15 mouse cellular contexts compared by ENCODE assay signal in genomic region chr10:68799883-68800282, GRCm38 (mm10).
DNase-seq lines count a peak whose midpoint lies in the region; ATAC-seq lines count a peak whose summit lies in the region.
"Had no signal": no experiment of that assay in that cellular context is flagged by ENCODE, and none has a peak within 500 bp of the region (broad histone marks: within the 10 kb centered on the region; RNA-seq: fewer than 3 reads in every experiment).

No protein-coding gene starts in this region.

- H3K4me1 ChIP-seq in midbrain, embryonic 14.5 days (ENCODE audit: control insufficient read depth, insufficient read depth, low read length) = no peaks in the 10 kb centered on the region
- H3K4me1 ChIP-seq in midbrain, embryonic 11.5 days (ENCODE audit: control insufficient read depth, insufficient read depth, low read length) = no peaks in the 10 kb centered on the region
- H3K4me1 ChIP-seq in limb, embryonic 11.5 days (ENCODE audit: control insufficient read depth, insufficient read depth, low read length) = 0 out of 2 replicates have a peak, but pooled peaks cover 3% of the 10 kb centered on the region
- H3K4me1 ChIP-seq: neural tube, embryonic 12.5 days had no signal

- 0 out of 2 replicates have a peak overlapping the region, but pooled peaks have one; percentile 45 for H3K27ac ChIP-seq in midbrain, embryonic 14.5 days (replicated peaks; ENCODE audit: low read depth, low read length)
- no peak overlapping the region for H3K27ac ChIP-seq in midbrain, embryonic 11.5 days (ENCODE audit: low read depth, low read length)
- H3K27ac ChIP-seq in limb, embryonic 11.5 days (replicated peaks; ENCODE audit: low read depth, low read length) = no peak overlapping the region
- H3K27ac ChIP-seq: liver, embryonic 14.5 days; neural tube, embryonic 12.5 days had no signal

- DNase-seq in adrenal gland, adult 2 months = peak; percentile 56
- no peak for DNase-seq in adrenal gland, adult 18-20 months (ENCODE audit: low spot score in 2 of 2)
- peak; percentile 14 for DNase-seq in midbrain, embryonic 14.5 days
- DNase-seq in midbrain, embryonic 11.5 days (ENCODE audit: low spot score, missing footprints) = no peak
- DNase-seq in forelimb bud, embryonic 11.5 days (ENCODE audit: low read depth, low spot score) = peak; percentile 59
- peak; percentile 61 for DNase-seq in limb, embryonic 11.5 days (ENCODE audit: low spot score)
- no peak for DNase-seq in left cerebral cortex, adult 11 months (ENCODE audit: low spot score)
- DNase-seq: cerebellum, adult 9-11 months; lung, postnatal 10 days; right cerebral cortex, postnatal 4 days had no signal

- no peak overlapping the region for H3K4me3 ChIP-seq in midbrain, embryonic 14.5 days (replicated peaks; ENCODE audit: low read depth, low read length)
- no peak overlapping the region for H3K4me3 ChIP-seq in midbrain, embryonic 11.5 days (ENCODE audit: low read depth, low read length)
- H3K4me3 ChIP-seq in limb, embryonic 11.5 days (ENCODE audit: low read depth, low read length) = no peak overlapping the region
- H3K4me3 ChIP-seq: neural tube, embryonic 12.5 days had no signal

- no peaks in the 10 kb centered on the region for H3K36me3 ChIP-seq in midbrain, embryonic 14.5 days (ENCODE audit: control insufficient read depth, insufficient read depth, low read length)
- no peaks in the 10 kb centered on the region for H3K36me3 ChIP-seq in midbrain, embryonic 11.5 days (ENCODE audit: control insufficient read depth, insufficient read depth, low read length)
- no peaks in the 10 kb centered on the region for H3K36me3 ChIP-seq in limb, embryonic 11.5 days (ENCODE audit: control insufficient read depth, insufficient read depth, low read length)
- H3K36me3 ChIP-seq: neural tube, embryonic 12.5 days had no signal

- H3K9me3 ChIP-seq in midbrain, embryonic 14.5 days (ENCODE audit: control insufficient read depth, low read length) = no peaks in the 10 kb centered on the region
- no peaks in the 10 kb centered on the region for H3K9me3 ChIP-seq in midbrain, embryonic 11.5 days (ENCODE audit: control insufficient read depth, low read length)
- H3K9me3 ChIP-seq in limb, embryonic 11.5 days (ENCODE audit: control insufficient read depth, low read length) = no peaks in the 10 kb centered on the region
- H3K9me3 ChIP-seq: neural tube, embryonic 12.5 days had no signal

- H3K9ac ChIP-seq in midbrain, embryonic 14.5 days (replicated peaks; ENCODE audit: low read length) = no peak overlapping the region
- no peak overlapping the region for H3K9ac ChIP-seq in midbrain, embryonic 11.5 days (ENCODE audit: low read length)
- H3K9ac ChIP-seq in limb, embryonic 11.5 days (ENCODE audit: low read length) = no peak overlapping the region
- H3K9ac ChIP-seq: liver, embryonic 14.5 days; neural tube, embryonic 12.5 days had no signal

- no peak for ATAC-seq in midbrain, embryonic 14.5 days (ENCODE audit: low FRiP score, low TSS enrichment)
- no peak for ATAC-seq in midbrain, embryonic 11.5 days (ENCODE audit: low FRiP score)
- ATAC-seq in limb, embryonic 11.5 days (ENCODE audit: insufficient number of reproducible peaks, low FRiP score, low TSS enrichment, low read depth) = 0 out of 2 replicates have a peak, but pooled peaks have one; percentile 47
- no peak for ATAC-seq in erythroblast, adult 5-6 weeks (replicated peaks; ENCODE audit: low FRiP score, poor library complexity, severe bottlenecking)
- ATAC-seq: activated CD4-positive, CD25-positive, alpha-beta regulatory T cell, adult 4 months; intestine, postnatal 0 days had no signal

- H3K4me2 ChIP-seq in midbrain, embryonic 14.5 days (ENCODE audit: low read length) = no peak overlapping the region
- no peak overlapping the region for H3K4me2 ChIP-seq in midbrain, embryonic 11.5 days
- no peak overlapping the region for H3K4me2 ChIP-seq in limb, embryonic 11.5 days (ENCODE audit: low read depth, severe bottlenecking)
- H3K4me2 ChIP-seq: neural tube, embryonic 12.5 days had no signal

- H3K27me3 ChIP-seq in midbrain, embryonic 14.5 days (ENCODE audit: control insufficient read depth, insufficient read depth, low read length) = no peaks in the 10 kb centered on the region
- no peaks in the 10 kb centered on the region for H3K27me3 ChIP-seq in midbrain, embryonic 11.5 days (ENCODE audit: control insufficient read depth, insufficient read depth, low read length)
- H3K27me3 ChIP-seq in limb, embryonic 11.5 days (ENCODE audit: control insufficient read depth, insufficient read depth, low read length) = no peaks in the 10 kb centered on the region
- H3K27me3 ChIP-seq: neural tube, embryonic 12.5 days had no signal

- WGBS in midbrain, embryonic 14.5 days = 79% methylated on average over 7 of the region's 7 CpGs
- 82% methylated on average over 7 of the region's 7 CpGs for WGBS in midbrain, embryonic 11.5 days
- 52% methylated on average over 7 of the region's 7 CpGs for WGBS in limb, embryonic 11.5 days

Comparison
In these comparisons a context has a peak if more than half of its experiments do, and no peak if none do; other contexts are left out.
1. DNase-seq: peak in adrenal gland, adult 2 months (single experiment), midbrain, embryonic 14.5 days (single experiment), forelimb bud, embryonic 11.5 days (single experiment) and limb, embryonic 11.5 days (single experiment); none in adrenal gland, adult 18-20 months (0 of 2), midbrain, embryonic 11.5 days (single experiment) and left cerebral cortex, adult 11 months (single experiment).